Mouse (Mus musculus): Measurements from ENCODE around the gene Ino80d. TPM values are rescaled to one million over a fixed set of nuclear protein-coding genes. Genes with fewer than 3 reads are reported as not detected.

Ino80d gene
- polyA plus RNA-seq, 2 experiments = 10.2 to 10.5 TPM

- no peak overlapping the region for H3K9ac ChIP-seq (ENCODE audit: low read depth, low read length, severe bottlenecking)
- H3K27me3 ChIP-seq (ENCODE audit: control insufficient read depth, insufficient read depth, low read length) = no peaks in the 10 kb centered on the region
- no peak overlapping the region for H3K4me2 ChIP-seq (replicated peaks; ENCODE audit: low read depth, low read length, severe bottlenecking)
- DNase-seq (ENCODE audit: low spot score) = no peak
- no peak overlapping the region for H3K4me3 ChIP-seq (replicated peaks; ENCODE audit: low read length)
- 73% methylated on average over 6 of the region's 6 CpGs for WGBS
- H3K36me3 ChIP-seq (ENCODE audit: control insufficient read depth, insufficient read depth, low read length) = peaks cover 26% of the 10 kb centered on the region
- ATAC-seq (ENCODE audit: low FRiP score, low read depth) = no peak
- peaks cover 9% of the 10 kb centered on the region for H3K4me1 ChIP-seq (ENCODE audit: control insufficient read depth, insufficient read depth, low read length)
- no peaks in the 10 kb centered on the region for H3K9me3 ChIP-seq (ENCODE audit: control insufficient read depth, low read length)
- no peak for TF ChIP-seq POLR2A (IDR thresholded peaks at IDR 0.05; ENCODE audit: borderline replicate concordance, extremely low read depth, insufficient read depth, insufficient read length)
- no peak overlapping the region for H3K27ac ChIP-seq (replicated peaks; ENCODE audit: low read depth, low read length)
Measured at GRCm38 (mm10) chr1:63107614-63108327, 6.7 kb downstream of the Ino80d start.

DNA sequence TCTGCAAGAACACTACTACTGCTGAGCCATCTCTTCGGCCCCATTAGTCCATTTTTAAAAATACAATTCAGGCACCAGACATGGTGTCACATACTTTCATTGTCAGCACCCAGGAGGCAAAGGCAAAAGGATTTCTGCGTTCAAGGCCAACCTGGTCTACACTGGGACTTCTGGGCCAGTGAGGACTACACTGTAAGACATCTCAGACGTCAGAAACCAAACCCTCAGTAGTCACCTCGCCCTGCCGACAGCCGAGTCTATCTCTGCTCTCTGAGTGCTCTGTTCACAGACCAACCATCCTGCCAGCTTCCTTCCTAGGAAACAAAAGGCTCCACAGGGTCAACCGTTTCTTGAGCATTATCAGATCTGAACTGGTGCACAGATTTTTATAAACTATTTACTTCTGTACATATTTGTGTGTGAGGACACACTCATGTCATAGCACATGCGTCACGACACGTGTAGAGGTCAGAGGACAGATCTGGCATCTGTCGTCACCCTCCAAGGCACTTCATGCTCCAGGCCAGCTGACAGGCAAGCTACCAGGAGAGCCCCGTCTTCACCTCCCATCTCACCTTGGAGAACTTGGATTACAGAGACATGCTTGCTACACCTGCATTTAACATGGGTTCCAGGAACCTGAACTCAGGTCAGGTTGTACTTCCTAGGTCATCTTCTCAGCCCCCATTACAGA lies 11.6 kb downstream of the Ino80d start:
- no peak overlapping the region for H3K27ac ChIP-seq (replicated peaks; ENCODE audit: low read depth, low read length)
- ATAC-seq (ENCODE audit: low FRiP score, low read depth) = no peak
- no peak overlapping the region for H3K9ac ChIP-seq (ENCODE audit: low read depth, low read length, severe bottlenecking)
- WGBS = 88% methylated on average over 12 of the region's 12 CpGs
- no peak overlapping the region for H3K4me2 ChIP-seq (replicated peaks; ENCODE audit: low read depth, low read length, severe bottlenecking)
- H3K36me3 ChIP-seq (ENCODE audit: control insufficient read depth, insufficient read depth, low read length) = peaks cover 62% of the 10 kb centered on the region
- H3K27me3 ChIP-seq (ENCODE audit: control insufficient read depth, insufficient read depth, low read length) = no peaks in the 10 kb centered on the region
- no peak for TF ChIP-seq POLR2A (IDR thresholded peaks at IDR 0.05; ENCODE audit: borderline replicate concordance, extremely low read depth, insufficient read depth, insufficient read length)
- no peaks in the 10 kb centered on the region for H3K4me1 ChIP-seq (ENCODE audit: control insufficient read depth, insufficient read depth, low read length)
- DNase-seq (ENCODE audit: low spot score) = no peak
- H3K4me3 ChIP-seq (replicated peaks; ENCODE audit: low read length) = no peak overlapping the region
- H3K9me3 ChIP-seq (ENCODE audit: control insufficient read depth, low read length) = no peaks in the 10 kb centered on the region

DNA sequence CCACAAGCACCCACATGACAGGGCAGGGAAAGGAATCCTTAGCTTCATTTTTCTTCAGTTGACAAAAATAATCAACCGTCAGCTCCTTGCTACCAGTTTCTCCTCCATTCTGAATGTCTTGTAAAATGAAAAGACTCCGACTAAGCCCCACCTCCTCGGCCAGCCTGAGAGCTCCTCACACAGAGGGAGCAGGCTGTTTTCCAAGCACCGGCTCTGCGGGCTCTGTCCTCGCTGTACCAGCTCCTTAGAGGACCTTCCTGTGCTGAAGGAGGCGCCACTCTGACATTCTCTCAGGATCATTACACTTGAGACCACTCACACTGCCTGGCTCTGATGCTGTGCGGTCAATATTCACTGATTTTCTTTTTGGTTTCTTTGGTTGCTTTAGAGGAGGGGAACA lies 14.3 kb downstream of the Ino80d start:
- peaks cover 80% of the 10 kb centered on the region for H3K36me3 ChIP-seq (ENCODE audit: control insufficient read depth, insufficient read depth, low read length)
- WGBS = 81% methylated on average over 8 of the region's 8 CpGs
- no peak overlapping the region for H3K4me3 ChIP-seq (replicated peaks; ENCODE audit: low read length)
- H3K27me3 ChIP-seq (ENCODE audit: control insufficient read depth, insufficient read depth, low read length) = no peaks in the 10 kb centered on the region
- DNase-seq (ENCODE audit: low spot score) (no peak), ATAC-seq (ENCODE audit: low FRiP score, low read depth) (no peak)
- no peak for TF ChIP-seq POLR2A (IDR thresholded peaks at IDR 0.05; ENCODE audit: borderline replicate concordance, extremely low read depth, insufficient read depth, insufficient read length)
- H3K9ac ChIP-seq (ENCODE audit: low read depth, low read length, severe bottlenecking) = no peak overlapping the region
- H3K9me3 ChIP-seq (ENCODE audit: control insufficient read depth, low read length) = no peaks in the 10 kb centered on the region
- H3K4me2 ChIP-seq (replicated peaks; ENCODE audit: low read depth, low read length, severe bottlenecking) = no peak overlapping the region
- no peak overlapping the region for H3K27ac ChIP-seq (replicated peaks; ENCODE audit: low read depth, low read length)
- H3K4me1 ChIP-seq (ENCODE audit: control insufficient read depth, insufficient read depth, low read length) = no peaks in the 10 kb centered on the region

- no peak overlapping the region for H3K27ac ChIP-seq (replicated peaks; ENCODE audit: low read depth, low read length)
- no peak for TF ChIP-seq POLR2A (IDR thresholded peaks at IDR 0.05; ENCODE audit: borderline replicate concordance, extremely low read depth, insufficient read depth, insufficient read length)
- H3K9ac ChIP-seq (ENCODE audit: low read depth, low read length, severe bottlenecking) = no peak overlapping the region
- no peaks in the 10 kb centered on the region for H3K4me1 ChIP-seq (ENCODE audit: control insufficient read depth, insufficient read depth, low read length)
- H3K36me3 ChIP-seq (ENCODE audit: control insufficient read depth, insufficient read depth, low read length) = peaks cover 83% of the 10 kb centered on the region
- H3K27me3 ChIP-seq (ENCODE audit: control insufficient read depth, insufficient read depth, low read length) = no peaks in the 10 kb centered on the region
- no peak overlapping the region for H3K4me3 ChIP-seq (replicated peaks; ENCODE audit: low read length)
- no peak overlapping the region for H3K4me2 ChIP-seq (replicated peaks; ENCODE audit: low read depth, low read length, severe bottlenecking)
- DNase-seq (ENCODE audit: low spot score) (no peak), ATAC-seq (ENCODE audit: low FRiP score, low read depth) (no peak)
- no peaks in the 10 kb centered on the region for H3K9me3 ChIP-seq (ENCODE audit: control insufficient read depth, low read length)
- WGBS = 79% methylated on average over 4 of the region's 4 CpGs
Measured at GRCm38 (mm10) chr1:63098831-63099230, 15.6 kb downstream of the Ino80d start.

DNA sequence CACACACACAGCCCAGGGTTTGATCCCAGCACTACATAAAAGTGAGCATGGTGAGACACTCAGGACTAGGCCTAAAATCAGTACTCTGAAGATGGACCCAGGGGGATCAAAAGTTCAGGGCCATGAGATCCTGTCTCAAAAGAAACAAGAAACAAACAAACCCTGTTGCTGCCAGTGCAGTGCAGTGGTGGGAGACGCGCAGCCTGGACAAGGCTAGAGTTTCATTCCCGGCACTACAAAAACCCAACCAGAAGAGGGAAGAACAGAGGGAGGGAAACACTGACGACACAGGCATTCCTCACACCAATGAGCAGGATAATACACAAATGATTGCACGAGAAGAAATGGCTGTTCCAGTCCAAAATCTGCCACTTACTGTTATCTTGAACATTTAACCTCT lies 18.4 kb downstream of the Ino80d start:
- WGBS = 87% methylated on average over 5 of the region's 5 CpGs
- TF ChIP-seq POLR2A (IDR thresholded peaks at IDR 0.05; ENCODE audit: borderline replicate concordance, extremely low read depth, insufficient read depth, insufficient read length) = no peak
- H3K36me3 ChIP-seq (ENCODE audit: control insufficient read depth, insufficient read depth, low read length) = peaks cover 80% of the 10 kb centered on the region

More for the DNA sequence above, 18.4 kb downstream of the Ino80d start:
- Histone ChIP-seq H3K4me2 (replicated peaks; ENCODE audit: low read depth, low read length, severe bottlenecking) (no peak overlapping the region), H3K9me3 (ENCODE audit: control insufficient read depth, low read length) (no peaks in the 10 kb centered on the region), H3K9ac (ENCODE audit: low read depth, low read length, severe bottlenecking) (no peak overlapping the region), H3K4me3 (replicated peaks; ENCODE audit: low read length) (no peak overlapping the region), H3K4me1 (ENCODE audit: control insufficient read depth, insufficient read depth, low read length) (no peaks in the 10 kb centered on the region), H3K27me3 (ENCODE audit: control insufficient read depth, insufficient read depth, low read length) (no peaks in the 10 kb centered on the region), H3K27ac (replicated peaks; ENCODE audit: low read depth, low read length) (no peak overlapping the region)
- DNase-seq (ENCODE audit: low spot score) (no peak), ATAC-seq (ENCODE audit: low FRiP score, low read depth) (no peak)
